Mouse (Mus musculus): Measurements from ENCODE around the gene Plk2.

DNA sequence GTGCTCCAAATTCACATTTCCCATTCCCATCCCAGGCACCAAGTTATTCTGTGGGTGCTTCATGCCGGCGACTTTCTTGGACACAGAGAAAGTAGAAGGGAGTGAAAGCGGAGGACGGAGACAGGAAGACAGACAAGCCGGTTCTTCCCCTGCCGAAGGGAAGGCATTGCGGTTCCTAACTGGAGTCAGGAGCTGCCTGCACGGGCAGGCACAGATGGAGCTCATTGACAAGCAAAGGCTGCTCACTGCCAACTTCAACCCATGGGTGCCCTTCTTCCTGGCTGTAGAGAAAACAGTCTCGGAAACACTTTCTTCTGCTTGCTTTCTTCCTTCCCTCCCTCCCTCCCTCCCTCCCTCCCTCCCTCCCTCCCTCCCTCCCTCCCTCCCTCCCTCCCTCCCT, 43.8 kb downstream of the Plk2 start:
- TF ChIP-seq CTCF (IDR thresholded peaks at IDR 0.05; ENCODE audit: borderline replicate concordance, insufficient read depth, low read length) (no peak), POLR2A (IDR thresholded peaks at IDR 0.05; ENCODE audit: low read depth, low read length) (no peak)

All from embryonic fibroblast, embryonic 13.5 days (primary cell).